Mouse (Mus musculus) thymus, postnatal 14 days (tissue): Measurements from ENCODE around the gene Coq10a.

Source experiments
- DNase-seq: peaks from one replicate; pipeline ENCODE4 v3.0.0; 2021

The Coq10a gene

DNA sequence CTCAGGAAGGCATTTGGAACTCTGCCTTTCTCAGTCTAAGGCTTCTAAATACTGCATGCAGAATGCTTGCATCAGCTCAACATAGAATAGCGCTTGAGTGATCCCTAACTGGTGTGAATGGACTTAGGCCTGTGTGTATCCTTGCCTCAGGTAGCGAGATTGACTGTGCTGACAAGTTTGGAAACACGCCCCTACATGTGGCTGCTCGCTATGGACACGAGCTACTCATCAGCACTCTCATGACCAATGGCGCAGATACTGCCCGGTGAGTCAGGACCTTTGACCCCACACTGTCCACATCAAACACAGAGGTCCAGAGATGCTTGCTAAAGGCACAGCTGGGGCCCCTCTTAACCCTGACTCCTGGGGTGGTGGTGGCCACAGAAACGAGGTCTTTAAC lies 13.7 kb upstream of the Coq10a start:
- no peak for DNase-seq

DNA sequence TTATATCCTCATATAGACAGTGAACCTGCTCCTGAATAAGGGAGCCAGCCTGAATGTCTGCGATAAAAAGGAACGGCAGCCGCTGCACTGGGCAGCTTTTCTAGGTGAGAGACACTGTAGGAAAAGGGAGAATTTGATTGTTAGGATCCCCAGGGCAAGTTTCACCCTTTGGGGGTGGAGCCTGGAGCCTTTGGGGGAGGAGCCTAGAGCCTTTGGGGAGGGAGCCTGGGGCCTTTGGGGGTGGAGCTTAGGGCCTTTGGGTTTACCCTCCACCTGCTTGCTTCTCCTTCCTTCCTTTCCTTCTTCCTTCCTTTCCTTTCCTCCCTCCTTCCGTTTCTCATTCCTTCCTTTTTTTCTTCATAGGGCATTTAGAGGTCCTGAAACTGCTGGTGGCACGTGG lies 11.8 kb upstream of the Coq10a start:
- no peak for DNase-seq

DNA sequence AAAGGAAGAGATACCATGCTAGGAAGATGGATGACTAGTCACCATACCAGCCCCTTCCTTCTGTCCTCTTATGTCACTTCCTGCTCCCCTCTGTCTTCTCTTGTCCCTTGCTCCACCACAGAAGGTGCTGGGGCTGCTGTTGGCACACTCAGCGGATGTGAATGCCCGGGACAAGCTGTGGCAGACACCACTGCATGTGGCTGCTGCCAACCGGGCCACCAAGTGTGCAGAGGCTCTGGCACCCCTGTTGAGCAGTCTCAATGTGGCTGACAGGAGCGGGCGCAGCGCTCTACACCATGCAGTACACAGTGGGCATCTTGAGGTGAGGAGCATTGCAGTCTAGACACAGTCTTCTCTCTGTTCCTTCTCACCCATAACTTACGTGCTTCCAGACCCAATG lies 10.5 kb upstream of the Coq10a start:
- DNase-seq, result no peak

DNA sequence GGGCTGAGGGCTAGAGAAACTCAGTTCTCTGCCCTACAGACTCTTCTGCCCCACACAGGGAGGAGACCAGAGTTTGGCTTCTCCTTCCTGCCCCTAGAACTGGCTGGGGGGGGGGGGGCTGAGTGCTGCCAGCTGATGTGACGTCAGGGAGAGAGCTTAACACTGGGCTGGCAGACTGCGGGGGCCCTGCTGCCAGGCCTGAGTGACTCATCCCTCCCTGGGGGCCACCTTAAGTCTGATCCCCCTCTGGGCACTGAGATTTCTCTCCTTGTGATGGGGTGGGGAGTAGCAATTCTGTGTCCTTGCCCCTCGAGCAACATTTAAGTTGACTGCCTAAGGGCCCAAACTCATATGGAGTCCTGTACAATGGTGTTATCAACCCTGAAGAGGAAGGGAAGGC lies 9.7 kb upstream of the Coq10a start:
- no peak for DNase-seq

DNA sequence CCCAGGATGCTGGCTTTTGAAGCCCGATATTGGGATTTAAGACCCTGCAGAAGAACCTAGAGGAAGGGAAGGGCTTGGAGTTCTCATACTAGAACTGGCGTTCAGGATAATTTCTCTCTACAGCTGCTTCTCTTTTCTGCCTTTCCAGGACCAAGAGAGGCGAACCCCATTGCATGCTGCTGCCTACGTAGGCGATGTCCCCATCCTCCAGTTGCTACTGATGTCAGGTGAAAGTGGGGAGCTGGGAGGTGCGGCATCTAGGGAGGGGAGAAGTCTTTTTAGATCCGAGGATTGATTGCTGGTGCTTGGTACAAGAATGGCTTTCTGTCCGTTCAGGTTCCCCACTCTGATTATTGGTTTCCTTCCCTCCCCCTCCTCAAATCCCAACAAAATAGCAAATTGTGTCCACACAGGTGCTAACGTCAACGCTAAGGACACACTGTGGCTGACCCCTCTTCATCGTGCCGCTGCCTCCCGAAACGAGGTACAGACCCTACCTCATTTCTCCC lies 9.2 kb upstream of the Coq10a start:
- no peak for DNase-seq

DNA sequence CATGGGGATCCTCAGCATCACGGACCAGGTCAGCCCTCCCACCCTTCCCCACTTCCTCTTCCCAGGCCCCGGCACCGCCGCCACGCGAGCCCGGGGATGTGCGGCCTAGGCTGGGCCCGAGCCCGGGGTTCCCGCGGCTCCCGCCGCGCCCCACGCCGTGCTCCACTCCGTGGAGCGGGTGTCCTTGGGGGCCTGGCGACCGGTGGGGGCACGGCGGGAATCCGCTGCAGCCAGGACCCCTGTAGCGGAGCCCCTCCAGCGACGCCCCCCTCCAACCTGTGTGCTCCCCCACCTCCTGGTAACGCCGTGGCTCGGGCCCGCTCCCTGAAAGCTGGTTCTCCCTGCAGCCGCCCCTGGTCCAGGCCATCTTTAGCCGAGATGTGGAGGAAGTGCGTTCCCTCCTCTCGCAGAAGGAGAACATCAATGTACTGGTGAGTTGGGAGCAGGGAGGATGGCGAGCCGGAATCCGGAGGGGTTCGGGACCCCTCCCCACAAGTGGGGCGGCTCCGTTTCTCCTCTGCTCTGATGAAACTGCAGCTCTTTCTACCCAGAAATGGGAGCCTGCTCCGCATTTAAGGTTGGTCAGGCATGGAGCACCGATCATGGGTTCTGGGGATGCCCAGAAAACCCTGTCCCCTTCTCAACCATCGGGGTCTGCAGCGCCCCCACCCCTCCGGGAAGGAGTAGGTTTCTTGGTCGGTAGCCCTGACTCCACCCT lies 8.6 kb upstream of the Coq10a start:
- DNase-seq, result peak; percentile 64

DNA sequence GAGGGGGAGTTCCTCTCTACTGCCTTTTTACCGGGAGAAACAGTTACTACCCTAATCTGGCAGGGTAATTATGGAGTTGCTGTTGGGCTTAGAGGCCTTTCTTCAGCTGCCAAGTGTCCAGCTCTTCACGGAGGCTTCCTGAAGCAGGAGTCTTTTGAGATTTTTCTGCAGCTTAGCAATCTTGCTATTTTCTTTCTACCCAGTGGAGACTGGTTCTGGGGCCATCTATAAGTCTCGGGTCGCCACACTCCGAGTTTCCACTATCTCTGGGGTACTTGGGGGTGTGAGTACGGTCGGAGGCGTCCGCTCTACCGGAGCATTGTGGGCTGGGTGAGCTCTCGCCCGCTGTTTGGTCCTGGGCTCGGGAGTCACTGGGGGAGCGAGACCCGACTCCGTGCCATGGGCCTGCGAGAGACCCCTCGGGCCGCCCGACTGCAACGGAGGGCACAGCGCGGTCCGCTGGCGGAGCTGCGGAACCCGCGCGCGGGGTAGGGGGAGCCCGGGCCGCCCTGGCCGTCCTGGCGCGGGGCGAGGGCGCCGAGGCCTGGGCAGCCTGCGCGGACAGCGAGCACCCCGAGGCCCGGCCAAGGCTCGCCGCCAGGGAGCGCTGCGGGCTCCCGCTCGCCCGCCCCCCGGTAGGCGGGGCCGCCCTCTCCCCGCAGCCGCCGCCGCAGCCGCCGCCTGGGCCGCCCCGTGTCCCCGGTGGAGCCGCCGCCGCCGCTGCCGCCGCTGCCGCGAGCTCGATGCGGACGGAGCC lies 7.8 kb upstream of the Coq10a start, which contains the start of gene Ankrd52:
Gene Ankrd52, plus strand, starts transcription at position 661 of the 757 bp plus-strand sequence.
- peak; percentile 88 for DNase-seq

DNA sequence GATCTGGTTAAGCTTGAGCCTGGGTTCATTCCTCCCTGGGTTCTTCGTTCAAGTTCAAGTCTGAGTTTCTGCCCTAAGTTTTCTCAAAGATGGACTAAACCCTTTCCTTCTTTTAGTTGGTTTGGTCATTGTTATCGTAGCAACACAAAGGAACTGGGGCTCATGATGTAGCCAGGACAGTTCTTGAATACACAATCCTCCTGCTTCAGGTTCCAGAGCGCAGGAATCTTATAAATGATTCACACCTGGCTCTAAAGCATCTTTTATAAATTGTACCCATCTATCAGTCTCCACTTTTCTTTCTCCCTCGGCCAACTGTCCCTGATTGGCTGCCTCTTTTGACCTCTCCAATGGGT lies 7.3 kb upstream of the Coq10a start:
- no peak for DNase-seq

DNA sequence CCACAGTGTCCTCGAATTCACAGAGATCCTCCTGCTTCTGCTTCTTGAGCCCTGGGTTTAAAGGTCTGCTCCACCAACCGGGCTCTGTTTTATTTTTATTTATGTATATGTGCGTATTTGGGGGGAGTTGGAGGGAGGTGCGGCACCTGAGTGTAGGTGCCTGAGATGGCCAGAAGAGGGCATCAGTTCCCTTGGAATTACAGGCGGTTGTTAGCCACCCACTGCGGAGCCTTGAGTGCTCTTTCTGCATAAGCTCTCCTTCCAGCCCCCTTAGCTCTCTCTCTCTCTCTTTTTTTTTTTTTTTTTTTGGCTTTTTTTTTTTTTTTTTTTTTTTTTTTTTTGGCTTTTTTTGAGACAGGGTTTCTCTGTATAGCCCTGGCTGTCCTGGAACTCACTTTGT lies 5.6 kb upstream of the Coq10a start:
- DNase-seq, result peak; percentile 33

DNA sequence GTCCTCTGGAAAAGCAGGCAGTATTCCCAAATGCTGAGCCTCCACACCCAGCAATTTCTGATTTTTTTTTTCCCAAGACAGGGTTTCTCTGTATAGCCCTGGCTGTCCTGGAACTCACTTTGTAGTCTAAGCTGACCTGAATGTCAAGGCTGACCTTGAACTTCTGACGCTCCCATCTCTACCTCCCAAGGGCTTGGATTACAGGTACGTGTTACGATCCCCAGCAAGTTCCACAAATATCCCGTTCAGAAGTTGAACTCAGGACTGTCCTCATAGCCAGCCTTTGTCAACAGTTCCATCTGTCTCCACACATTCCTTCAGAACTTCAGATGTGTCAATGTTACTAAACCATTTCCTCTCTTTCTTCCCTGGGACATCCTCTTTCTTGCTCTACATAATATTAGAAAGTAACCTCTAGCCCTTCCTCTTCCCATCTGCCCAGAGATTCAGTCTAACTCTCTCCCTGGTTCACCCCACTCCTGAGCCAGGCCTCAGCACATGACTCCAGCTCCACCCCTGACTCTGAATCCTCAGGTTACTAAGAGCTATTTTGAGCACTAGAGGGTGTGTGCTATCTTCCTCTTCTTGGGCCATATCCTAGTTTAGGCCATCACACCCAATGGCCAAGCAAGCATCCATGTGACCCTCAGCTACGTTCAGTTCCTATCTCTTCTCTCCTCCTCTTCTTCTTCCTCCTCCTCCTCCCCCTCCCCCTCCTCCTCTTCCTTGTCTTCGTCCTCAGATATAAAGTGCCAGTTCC lies 4.4 kb upstream of the Coq10a start:
- DNase-seq, result no peak

DNA sequence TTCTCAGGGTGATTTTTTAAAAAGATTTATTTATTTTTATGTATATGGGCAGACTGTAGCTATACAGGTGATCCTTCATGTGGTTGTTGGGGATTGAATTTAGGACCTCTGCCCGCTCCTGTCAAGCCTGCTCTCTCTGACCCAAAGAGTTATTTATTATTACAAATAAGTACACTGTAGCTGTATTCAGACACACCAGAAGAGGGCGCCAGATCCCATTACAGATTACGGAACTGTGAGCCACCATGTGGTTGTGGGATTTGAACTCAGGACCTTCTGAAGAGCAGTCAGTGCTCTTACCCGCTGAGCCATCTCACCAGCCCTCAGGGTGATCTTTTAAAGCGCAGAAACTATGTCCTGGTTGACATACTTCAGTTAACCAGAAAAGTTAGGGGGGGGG lies 3.3 kb upstream of the Coq10a start:
- DNase-seq, result no peak

DNA sequence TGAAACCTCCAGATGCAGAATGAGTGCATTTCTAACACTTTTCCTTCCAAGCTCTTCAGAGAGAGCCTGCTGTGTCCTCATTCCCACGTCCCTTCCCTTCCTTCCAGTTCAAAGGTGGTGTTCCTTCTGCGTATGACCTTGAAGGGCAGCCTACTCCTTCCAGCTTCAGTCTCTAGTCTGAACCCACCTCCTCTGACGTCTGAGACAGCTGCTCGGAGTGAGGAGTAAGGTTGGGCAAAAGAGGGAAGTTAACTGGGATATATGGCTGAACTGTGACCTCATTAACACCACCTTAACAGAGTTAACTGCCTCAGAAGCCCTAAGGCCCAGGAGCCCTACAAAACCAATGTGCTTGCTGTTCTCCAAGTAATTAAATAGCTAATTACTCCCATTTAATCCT lies 1.8 kb upstream of the Coq10a start:
- DNase-seq, result no peak

DNA sequence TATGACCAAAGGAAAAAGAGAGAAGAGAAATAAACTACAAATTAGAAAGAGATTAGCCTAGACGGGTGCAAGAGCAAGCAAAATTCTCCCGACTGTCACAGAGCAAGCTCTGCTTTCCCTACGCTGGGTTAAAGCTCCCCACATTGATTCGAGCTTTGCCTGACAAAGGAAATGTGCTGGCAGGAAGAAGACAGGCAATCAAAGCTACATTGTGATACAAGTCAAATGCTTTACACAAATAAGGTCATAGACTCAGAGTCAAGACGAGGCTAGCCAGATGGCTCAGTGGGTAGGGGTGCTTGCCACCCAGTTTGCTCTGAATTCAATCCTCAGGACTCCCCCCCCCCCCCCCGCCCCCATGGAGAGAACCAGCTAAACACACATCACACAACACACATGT lies 1.2 kb upstream of the Coq10a start:
- no peak for DNase-seq

DNA sequence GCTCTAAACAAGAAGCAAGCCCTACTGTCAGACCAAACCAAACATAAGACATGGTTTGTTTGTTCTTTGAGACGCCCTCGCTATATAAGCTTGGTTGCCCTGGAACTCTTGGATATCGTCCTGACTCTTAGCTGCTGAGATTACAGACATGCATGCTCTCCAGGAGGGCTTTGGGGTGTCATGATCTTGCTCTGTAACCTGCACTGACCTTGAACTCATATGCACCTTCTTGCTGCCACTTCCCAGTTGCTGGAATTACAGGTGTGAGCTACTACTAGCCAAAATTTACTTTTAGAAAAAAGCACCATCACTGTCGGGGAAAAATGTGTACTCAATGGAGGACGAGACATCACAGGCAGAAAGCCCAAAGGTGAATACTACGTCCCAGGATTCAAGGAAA lies 802 bp upstream of the Coq10a start:
- DNase-seq, result no peak

DNA sequence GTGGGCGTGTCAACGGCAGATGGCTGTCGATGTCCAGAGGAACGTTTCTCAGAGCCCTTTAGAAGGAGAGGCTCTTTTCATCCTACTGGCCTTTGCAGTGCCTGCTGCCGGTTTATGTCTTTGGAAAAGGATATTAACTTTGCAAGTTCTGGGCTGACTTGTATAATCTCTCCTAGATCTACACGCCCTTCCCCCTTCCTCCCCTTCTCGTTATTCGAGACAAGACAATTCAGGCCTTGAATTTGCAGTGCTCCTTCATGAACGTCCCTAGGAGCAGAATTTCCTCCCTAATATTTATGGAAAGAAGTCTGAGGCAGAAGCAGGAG lies 384 bp upstream of the Coq10a start:
- no peak for DNase-seq

DNA sequence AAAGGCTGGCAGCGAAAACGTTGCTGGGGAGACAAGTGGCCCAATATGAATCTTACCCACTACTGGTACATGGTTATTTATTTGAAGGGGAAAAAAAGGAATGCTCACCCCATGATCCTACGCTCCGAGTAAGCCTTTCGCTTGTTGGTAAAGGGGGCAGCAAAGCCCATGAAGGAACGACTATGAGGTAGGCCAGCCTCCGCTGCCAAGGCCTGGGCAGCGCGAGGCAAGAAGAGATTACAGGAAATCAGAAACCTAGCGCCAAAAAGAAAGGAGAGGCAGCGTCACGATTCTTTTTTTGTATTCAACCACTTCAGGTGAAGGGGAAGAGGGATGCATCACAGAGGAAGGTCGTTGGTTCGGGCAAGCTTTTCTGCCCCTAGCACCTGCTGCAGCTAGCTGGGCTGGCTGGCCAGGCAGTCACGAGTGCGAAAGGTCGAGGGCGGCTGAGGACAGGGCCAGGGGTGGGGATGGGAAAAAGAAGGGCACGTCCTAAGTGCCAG lies 847 bp downstream of the Coq10a start:
- no peak for DNase-seq

DNA sequence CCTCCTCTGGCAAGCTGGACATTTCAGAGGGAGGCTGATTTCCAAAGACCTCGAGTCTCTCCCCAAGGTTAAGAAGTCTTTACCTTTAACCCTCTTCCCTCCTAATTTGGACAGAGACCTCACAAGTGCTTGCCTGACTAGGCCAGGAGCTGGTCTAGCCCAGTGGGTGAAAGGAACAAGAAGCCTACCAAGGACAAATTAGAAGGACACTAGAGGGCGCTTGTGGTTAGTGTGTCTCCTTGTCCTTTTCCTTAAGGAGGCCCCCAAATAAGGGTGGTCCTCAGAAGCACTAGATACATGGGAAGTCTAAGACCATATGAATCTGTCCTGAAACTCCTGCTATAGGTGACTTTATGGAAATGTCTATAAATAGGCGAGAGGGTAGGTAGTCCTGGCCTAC lies 6.2 kb downstream of the Coq10a start:
- DNase-seq, result peak; percentile 44

DNA sequence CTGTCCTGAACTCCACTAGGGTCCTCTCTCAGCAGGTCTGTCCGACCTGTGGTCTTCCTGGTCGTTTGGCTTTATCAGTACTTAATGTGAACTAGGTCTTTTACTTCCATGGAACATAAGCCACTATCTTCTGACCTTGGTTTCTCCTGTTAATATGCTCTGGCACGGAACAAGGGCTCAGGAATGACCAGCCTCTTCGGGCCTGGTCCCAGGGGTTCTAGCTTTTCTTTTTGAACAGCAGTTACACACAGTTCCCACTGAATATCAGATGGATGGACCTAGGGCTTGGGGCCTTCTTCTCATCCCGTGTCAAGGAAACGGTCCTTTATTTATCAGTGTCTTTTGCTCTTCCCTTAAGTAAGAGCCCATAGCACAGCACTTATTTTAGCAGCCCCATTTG lies 7.0 kb downstream of the Coq10a start:
- DNase-seq, result no peak

DNA sequence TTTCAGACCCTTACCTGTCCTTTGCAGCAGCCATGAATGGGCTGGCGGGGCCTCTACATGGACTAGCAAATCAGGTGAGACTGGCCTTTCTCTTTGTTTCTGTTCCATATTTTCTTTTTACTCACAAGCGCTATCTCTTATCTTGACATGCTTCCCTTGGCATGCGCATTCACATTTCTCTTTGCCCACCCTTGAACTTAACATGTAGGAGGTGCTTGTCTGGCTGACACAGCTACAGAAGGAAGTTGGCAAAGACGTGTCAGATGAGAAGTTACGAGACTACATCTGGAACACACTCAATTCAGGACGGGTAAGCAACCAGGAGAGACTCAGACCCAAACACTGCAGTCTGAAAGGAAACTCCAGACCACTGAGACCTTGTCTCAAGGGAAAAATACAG lies 9.6 kb downstream of the Coq10a start:
- DNase-seq, result no peak

DNA sequence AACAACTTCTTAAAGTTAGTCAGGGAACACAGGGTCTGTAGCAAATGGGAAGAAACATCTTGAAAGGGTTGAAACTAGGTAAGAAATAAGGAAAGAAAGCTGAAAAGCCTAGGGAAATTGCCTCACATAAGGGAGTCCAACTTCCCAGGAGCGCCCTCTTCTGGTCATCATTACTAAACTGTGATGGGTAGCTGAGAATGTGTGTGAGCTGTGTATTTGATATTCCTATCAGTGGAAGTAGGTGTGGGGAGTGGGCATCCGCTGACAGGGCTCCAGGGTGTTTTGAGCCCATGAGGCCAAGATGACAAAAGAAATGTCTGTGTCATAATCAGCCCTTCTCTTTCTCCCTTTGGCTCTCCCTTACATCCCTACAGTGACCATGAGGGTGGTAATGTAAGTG lies 10.0 kb downstream of the Coq10a start:
- DNase-seq, result peak; percentile 70

DNA sequence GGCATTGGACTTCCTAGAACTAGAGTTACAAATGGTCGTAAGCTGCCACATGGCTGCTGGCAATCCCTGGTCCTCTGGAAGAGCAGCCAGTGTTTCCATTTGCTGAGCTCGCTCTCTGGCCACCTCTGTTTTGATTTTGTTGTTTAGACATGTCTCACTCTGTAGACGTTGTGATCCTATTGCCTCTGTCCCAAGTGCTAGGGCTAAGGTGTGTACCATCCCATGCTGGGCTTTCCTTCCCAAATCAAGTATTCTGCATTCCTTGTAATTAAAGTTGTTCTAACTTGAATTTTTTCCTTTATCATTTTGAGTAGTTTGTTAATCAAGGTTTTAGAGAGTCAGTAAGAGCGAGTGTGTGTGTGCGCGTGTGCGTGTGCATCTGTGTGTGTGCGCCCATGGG lies 21.3 kb downstream of the Coq10a start:
- no peak for DNase-seq

DNA sequence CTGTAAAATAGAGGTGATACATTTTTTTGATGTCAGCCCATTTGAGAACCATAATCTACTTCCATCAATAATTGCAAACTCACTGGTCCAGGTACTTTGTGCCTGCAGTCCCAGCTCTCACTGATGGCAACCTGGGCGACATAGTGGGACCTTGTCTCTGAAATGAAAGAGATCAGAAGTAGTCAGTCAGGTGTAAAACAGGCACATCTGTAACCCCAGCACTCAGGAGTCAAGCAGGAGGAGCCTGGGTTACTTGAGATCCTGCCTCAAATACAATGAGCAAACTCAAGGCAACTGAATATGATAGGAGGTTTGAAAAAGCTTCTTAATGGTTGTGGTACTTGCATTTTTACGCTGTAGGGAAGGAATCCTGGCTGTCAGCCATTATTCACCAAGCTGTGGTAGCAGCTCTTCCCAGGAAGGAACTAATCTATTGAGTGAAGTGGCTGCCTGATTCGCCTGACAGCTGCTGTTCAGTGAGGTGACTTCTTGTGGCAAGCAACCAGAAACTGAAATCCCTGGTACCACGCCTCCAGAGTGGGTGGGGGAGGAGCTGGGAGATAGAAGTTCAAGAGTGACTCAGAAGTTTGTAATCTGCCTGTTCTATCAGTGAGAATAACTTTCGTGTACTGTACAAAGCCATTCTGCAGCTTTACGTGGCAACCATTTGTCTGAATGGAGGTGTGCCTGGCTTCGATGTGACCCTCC lies 24.1 kb downstream of the Coq10a start:
- DNase-seq, result peak; percentile 86

DNA sequence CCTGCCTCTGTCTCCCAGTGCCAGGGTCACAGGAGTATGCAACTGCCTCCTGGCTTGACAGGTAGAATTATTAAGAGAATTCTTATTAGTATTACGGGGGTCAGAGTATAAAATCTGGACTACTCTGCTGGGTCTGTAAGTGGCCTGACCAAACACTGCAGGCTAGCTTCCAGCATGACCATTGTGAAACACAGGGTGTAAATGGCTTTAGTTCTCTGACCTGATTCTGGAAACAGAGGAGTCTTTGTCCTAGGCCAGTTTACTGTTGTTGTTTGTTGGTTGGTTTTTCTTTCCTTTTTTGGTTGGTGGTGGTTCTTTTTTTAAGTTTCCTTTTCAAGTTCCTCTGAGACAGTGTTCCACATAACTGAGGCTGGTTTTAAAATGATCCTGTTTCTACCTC lies 25.4 kb downstream of the Coq10a start:
- no peak for DNase-seq
